Mouse (Mus musculus) ES-E14 (cell line): Measurements from ENCODE around the gene Arl6ip5.

ENCODE experiments used
- HCFC1 ChIP-seq: IDR thresholded peaks from 2 replicates; pipeline ENCODE4 v1.6.1; 2012; ENCODE audit warnings: low read length, inconsistent platforms, borderline replicate concordance; ENCODE audit not compliant: insufficient read depth
- MAFK ChIP-seq: IDR thresholded peaks from 2 replicates; pipeline ENCODE4 v1.6.1; 2014; ENCODE audit warnings: mild to moderate bottlenecking, low read depth, low read length, inconsistent platforms; ENCODE audit not compliant: insufficient read depth
- ZC3H11A ChIP-seq: IDR thresholded peaks from 2 replicates; pipeline ENCODE4 v1.6.1; 2012; ENCODE audit warnings: low read depth, mild to moderate bottlenecking, inconsistent platforms, low read length, borderline replicate concordance

DNA sequence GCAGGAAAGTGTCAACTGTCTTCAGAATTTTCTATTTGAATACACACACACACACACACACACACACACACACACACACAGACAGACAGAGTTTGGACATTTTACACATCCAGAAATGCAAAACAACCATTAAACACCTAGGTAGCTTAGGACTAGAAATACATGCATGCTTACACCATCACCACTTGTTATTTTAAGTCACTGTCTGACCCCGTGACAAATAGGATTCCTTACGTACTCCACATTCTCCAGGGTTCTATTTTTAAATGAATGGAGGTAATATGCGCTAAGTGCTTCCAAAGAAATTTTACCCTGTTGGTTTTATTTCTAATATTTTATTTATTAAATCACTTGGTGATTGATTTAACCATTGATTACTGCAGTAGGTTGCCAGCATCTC is 55.2 kb downstream of the Arl6ip5 start:
- TF ChIP-seq MAFK (no peak), HCFC1 (no peak), ZC3H11A (no peak)
